Mouse (Mus musculus): ENCODE data around the gene Rap1gds1. TPM values are rescaled to one million over a fixed set of nuclear protein-coding genes. Genes with fewer than 3 reads are reported as not detected.

The Rap1gds1 gene
- 10 to 100 TPM; 49.2 to 58.4 TPM for total RNA-seq (2021)
- long read RNA-seq, experiment 1, transcript Rap1gds1-202 (15 exons, 3,669 nt): major isoform, 9 of 20 reads
- long read RNA-seq, experiment 1, partial matches to known transcripts: 5 of 20 reads
- long read RNA-seq, experiment 1, other reads (novel, unspliced or antisense): 1 of 20 reads
- long read RNA-seq, experiment 2, transcript Rap1gds1-205 (15 exons, 3,598 nt): minor isoform, 7 of 89 reads
- long read RNA-seq, experiment 2, transcript Rap1gds1-202 (15 exons, 3,669 nt): major isoform, 31 of 89 reads
- long read RNA-seq, experiment 2, transcript Rap1gds1-201 (14 exons, 3,383 nt): minor isoform, 27 of 89 reads
- long read RNA-seq, experiment 2, partial matches to known transcripts: 11 of 89 reads
- long read RNA-seq, experiment 2, other reads (novel, unspliced or antisense): 12 of 89 reads

- peak; percentile 42 to 43 for DNase-seq (ENCODE audit: low spot score in 2 of 2)
These were observed at the start of gene Rap1gds1 for GRCm38 (mm10) chr3:139074484-139075211. Gene Rap1gds1, minus strand, starts transcription at chr3:139075201.

GRCm38 (mm10) chr3:139118446-139118845, 43.4 kb upstream of the Rap1gds1 start:
- DNase-seq (ENCODE audit: low spot score in 2 of 2): no peak

- DNase-seq (ENCODE audit: low spot score in 2 of 2): no peak
These were observed 41.8 kb upstream of the Rap1gds1 start for GRCm38 (mm10) chr3:139116733-139117337.

- no peak for DNase-seq (ENCODE audit: low spot score in 2 of 2)
These were observed 37.5 kb upstream of the Rap1gds1 start for GRCm38 (mm10) chr3:139112335-139112973.

GRCm38 (mm10) chr3:139111877-139112276, 36.9 kb upstream of the Rap1gds1 start:
- DNase-seq (ENCODE audit: low spot score in 2 of 2): no peak

GRCm38 (mm10) chr3:139108176-139108575, 33.2 kb upstream of the Rap1gds1 start:
- no peak for DNase-seq (ENCODE audit: low spot score in 2 of 2)

- no peak for DNase-seq (ENCODE audit: low spot score in 2 of 2)
These were observed 28.9 kb upstream of the Rap1gds1 start for GRCm38 (mm10) chr3:139103914-139104313.

- DNase-seq (ENCODE audit: low spot score in 2 of 2): no peak
These were observed 28.3 kb upstream of the Rap1gds1 start for GRCm38 (mm10) chr3:139103346-139103745.

GRCm38 (mm10) chr3:139101941-139102340, 26.9 kb upstream of the Rap1gds1 start:
- no peak for DNase-seq (ENCODE audit: low spot score in 2 of 2)

GRCm38 (mm10) chr3:139099284-139099683, 24.3 kb upstream of the Rap1gds1 start:
- no peak for DNase-seq (ENCODE audit: low spot score in 2 of 2)

- no peak for DNase-seq (ENCODE audit: low spot score in 2 of 2)
These were observed 20.9 kb upstream of the Rap1gds1 start for GRCm38 (mm10) chr3:139095894-139096293.

GRCm38 (mm10) chr3:139088526-139088925, 13.5 kb upstream of the Rap1gds1 start:
- no peak for DNase-seq (ENCODE audit: low spot score in 2 of 2)

- DNase-seq (ENCODE audit: low spot score in 2 of 2): no peak
These were observed 9.0 kb upstream of the Rap1gds1 start for GRCm38 (mm10) chr3:139083778-139084539.

- DNase-seq (ENCODE audit: low spot score in 2 of 2): no peak
These were observed 4.8 kb upstream of the Rap1gds1 start for GRCm38 (mm10) chr3:139079831-139080230.

GRCm38 (mm10) chr3:139078010-139078409, 3.0 kb upstream of the Rap1gds1 start:
- no peak for DNase-seq (ENCODE audit: low spot score in 2 of 2)

- no peak for DNase-seq (ENCODE audit: low spot score in 2 of 2)
These were observed 1.1 kb upstream of the Rap1gds1 start for GRCm38 (mm10) chr3:139076059-139076455.

GRCm38 (mm10) chr3:139075333-139076058, 495 bp upstream of the Rap1gds1 start:
- DNase-seq (ENCODE audit: low spot score in 2 of 2): peak; percentile 78 to 79

GRCm38 (mm10) chr3:139073801-139074483, 1.1 kb downstream of the Rap1gds1 start:
- DNase-seq (ENCODE audit: low spot score in 2 of 2): no peak

- DNase-seq (ENCODE audit: low spot score in 2 of 2): no peak
These were observed 5.5 kb downstream of the Rap1gds1 start for GRCm38 (mm10) chr3:139069539-139069938.
